Mouse (Mus musculus) A20 (cell line): ENCODE data around the gene Clmp.
A peak's percentile ranks its signal among the peaks of the same experiment; 100 is the strongest.

Experiments
- DNase-seq: peaks from one replicate; pipeline ENCODE4 v3.0.0-alpha.2; 2011; ENCODE audit warnings: low read depth, low spot score

Gene Clmp

DNA sequence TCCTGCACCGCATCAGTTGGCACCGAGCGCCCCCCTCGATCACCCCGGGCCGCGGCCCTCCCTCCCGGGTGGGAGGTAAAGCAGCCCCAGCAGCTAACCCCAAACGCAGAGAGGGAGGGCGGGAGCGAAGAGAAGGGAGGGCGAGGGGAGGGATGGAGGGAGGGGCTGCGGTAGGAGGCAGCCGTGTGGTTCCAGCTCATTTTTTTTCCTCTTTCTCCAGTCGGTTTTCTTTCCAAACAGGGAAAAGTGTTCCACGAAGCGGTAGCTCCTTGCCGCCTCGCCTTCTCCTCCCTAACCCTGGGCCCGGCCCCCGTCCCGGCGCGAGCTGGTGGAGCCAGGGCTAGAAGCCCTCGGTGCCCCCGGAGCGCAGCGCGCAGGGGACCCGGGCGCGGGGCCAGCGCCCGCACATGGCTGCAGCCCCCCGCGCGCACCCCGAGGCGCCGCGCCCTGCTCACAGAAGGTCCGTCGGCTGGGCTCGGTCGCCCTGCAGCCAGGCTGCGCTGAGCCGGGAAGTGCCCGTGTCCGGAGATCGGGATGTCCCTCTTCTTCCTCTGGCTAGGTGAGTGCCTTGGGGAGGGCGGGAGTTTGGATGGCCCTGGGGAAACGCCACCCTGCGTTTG, at the start of gene Clmp:
TSS of gene Clmp (plus strand) at position 162 of the 620 bp plus-strand sequence.
- DNase-seq = no peak

DNA sequence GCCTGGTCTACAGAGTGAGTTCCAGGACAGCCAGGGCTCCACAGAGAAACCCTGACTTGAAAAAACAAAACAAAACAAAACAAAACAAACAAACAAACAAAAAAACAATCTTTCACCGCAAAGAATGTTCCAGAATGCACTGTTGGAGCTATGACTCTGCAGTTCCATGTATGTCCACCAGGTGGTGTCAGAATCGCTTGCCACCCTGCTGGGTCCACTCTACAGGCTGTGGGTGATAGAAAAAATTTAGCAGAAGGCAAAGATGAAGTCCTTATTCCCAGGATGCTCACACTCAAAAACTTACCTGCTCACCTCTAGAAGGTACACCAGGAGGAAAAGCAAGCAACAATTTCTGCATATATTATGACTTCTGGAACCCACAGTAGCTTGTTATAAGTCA, 49.7 kb upstream of the Clmp start:
- peak; percentile 64 for DNase-seq

DNA sequence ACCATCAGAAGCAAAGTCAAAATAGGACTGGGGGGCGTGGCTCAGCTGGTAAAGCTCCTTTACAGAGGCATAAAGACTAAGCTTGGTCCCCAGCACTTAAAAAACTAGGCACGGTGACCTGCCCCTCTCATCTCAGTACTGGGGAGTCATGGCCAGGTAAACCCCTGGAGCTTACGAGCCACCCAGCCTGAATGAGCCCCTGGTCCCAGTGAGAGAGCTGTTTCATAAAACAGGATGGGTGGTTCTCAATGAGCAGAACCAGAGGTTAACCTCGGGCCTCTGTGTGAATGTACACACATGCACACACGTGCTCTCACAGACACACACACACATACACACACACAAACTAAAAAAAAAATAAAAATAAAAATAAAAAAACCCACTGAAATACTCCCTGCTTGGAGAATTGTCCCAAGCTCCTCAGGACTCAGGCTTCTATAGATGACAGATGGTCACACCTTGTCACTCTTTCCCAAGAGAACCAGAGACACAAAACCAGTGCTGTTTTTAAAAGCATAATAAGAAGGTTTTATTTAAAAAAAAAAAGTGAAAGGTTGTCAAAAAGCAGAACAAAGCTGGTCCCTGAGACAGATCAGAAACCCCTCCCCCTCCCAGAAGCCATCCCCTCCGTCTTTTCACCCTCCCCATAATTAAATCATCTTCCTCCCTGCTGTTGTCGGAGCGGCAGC, 47.9 kb upstream of the Clmp start:
- no peak for DNase-seq

DNA sequence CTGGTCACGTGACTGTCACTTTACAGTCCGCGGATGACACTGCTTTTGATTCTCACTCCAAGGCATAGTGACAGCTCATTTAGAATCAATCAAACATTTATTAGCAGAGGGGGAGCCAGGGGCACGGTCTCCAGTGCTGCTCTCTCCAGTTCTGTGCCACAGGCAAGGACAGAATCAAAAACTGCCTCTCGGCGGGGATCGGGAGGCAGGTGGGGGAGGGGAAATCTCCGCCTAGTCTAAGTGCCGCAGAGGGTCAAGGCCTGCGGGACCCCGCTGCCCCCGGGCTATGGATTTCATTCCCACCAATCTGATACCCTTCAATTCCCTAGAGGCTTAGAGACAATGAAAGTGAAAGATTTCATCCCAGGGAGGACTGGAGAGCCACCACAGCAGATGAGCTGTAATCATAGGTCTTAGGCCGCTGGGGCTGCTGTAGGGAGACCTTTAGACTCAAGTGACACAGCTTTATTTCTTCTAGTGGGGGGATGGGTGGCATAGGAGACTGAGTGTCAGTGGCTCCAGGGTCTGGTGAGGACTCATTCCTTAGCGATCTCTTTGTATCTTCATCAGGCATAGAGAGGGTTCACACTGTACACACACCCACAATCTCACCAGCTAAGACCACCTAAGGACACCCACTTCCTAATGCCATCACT, 47.2 kb upstream of the Clmp start:
- no peak for DNase-seq

DNA sequence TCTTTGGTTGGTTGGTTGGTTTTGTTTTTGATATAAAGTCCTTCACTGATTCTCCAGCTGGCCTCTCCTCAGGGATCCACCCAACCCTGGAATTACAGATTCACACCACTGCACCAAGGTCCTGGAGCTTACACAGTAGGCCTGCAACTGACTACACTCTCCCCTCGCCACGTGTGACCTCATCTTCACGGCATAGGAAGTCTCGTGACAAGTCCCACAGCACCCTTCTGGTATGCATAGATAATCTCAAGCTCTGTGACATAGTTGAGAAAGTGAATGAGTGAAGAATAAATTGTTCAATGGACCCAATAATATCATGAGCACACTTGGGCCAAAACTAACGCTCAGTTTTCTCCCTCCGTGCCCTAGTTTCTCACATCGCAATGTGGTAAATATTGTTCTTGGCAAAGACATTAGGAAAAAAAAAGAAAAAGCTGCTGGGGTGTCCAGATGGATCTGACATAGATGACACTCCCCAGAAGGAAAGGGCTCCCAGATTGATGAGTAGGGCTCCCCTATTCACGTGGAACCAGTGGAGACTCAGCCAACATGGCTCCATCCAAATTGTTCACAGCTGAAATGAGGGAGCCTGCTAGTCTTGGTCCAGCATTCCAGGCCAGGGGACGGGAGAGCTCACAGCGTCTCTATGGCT, 46.1 kb upstream of the Clmp start:
- DNase-seq = no peak

DNA sequence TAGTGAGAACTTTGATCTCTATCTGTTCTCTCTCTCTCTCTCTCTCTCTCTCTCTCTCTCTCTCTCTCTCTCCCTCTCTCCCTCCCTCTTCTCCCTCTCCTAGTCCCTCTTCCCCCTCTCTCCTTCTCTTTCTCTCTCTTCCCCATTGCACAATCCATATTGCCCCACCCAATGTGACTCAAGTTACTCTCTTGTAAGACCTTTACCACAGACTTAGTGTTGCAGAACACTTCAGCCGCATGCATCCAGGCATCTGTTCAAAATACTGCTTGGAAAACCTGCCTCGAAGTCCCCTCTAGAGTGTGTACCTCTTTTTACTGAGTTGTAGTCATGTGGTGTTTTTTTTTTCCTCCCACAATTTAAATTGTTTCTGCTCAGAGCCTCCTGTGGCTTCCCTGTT, 44.4 kb upstream of the Clmp start:
- DNase-seq = no peak

DNA sequence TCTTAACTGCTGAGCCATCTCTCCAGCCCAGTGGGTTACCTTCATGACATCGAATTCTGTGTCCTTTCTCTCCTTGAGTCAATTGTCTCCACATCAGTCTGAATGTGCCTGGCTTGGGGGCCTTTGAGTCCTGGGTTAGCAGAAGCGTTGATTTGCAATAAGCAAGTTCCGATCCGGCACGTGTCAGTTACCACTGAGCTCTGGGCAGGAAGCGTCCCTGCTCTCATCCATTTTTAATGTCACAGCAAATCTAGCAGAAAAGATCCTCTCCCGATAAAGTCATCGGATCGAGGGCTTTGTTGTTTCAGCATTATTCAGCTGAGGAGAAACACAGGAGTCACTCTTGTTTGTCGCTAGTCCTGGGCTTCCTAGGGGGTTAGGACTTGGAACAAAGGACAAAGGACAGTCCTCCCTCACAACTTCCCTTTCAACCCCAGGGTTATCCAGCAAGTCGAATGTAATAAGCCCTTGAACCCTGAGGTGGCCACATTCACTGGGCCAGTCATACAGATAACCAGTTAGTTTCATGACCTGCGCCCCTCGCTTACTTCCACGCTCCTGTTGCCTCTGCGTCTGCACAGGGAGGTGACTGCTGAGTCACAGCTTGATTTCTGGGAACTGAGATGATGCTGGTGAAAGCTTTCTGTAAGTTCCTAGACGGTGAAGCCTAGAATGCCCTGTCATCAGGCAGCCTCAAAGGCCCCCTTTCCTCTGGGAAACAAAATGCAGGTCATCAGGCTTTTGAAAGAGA, 43.1 kb upstream of the Clmp start:
- DNase-seq = no peak

DNA sequence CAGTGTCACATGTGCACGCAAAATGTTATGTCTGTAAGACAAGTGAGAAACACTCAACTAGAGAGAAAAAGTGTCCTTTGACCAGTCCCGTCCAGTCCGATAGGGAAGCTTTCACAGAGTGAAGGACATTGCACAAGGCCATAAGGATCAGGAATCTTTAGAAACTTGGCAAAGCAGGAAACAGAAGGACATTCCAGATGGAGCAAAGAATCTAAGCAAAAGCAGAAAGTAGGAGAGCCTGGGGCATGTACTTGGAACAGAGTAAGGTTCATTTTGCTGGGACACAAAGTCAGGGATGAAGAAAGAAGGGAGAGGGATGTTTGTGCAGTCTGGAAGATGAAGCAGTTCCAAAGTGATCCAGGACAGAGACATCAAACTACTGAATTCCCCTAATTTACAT, 36.3 kb upstream of the Clmp start:
- DNase-seq = no peak

DNA sequence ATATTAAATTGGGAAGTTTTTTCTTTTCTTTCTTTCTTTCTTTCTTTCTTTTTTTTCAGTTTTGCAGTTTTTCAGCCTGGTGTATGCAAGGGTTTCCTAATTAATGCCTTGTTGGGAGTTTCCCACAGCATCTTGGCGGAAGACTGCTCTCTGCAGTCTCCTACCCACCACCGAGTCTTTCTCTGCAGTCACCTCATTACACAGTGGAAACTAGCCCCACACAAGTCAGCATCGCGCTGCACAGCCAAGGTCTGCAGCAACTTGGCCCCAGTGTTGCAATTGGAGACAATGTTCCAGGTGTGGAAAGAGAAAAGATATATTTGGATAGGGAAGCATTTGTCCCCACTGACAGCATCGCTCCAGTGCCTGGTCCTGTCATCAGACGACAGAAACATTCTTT, 35.8 kb upstream of the Clmp start:
- no peak for DNase-seq

DNA sequence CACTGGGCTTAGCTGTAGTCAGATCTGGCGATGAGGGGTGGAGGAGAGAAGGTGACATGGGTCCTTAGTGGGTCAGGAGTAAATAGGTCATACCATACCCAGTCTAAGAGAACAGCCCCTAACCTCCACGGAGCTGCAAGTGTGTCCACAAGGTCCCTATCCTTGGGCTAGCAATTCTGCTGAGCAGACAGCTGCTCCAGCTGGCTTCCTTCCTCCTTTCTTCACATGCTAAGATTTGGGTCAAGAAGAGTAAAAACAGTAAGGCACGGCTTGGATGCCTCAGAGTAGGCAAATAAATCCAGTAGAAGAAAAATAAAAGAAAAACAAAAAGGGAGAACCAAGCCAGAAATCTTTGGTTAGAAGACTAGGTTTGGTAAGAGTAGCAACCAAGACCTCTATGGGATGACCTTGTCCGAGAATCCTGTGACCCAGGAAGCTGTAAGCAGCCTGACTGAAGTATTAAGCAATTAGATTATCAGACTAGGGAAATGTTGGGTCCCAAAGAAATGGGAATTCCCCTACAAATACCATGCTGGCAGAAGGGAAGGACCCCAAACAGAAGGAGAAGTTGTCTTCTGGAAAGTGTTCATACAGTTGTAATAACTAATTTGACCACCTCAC, 34.4 kb upstream of the Clmp start:
- DNase-seq = no peak

DNA sequence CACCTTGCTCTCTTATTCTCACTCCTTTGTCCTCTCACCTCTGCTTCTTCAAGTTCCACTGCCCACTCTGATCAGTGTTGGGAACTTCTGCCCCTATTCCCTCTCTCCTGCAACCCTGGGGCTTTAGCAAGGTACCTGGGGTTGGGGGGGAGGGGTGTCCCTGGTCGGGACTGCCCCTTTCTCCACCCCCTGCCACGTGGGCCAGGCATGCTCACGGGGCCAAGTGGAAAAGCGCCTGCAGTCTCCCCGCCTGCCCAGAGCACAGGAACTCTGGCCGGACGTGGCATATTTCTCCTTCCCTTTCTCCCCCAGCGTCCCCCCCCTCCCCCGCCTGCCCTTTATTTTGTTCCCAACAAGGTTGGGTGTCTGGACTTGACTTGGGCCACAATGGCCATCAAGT, 33.0 kb upstream of the Clmp start:
- DNase-seq = no peak

DNA sequence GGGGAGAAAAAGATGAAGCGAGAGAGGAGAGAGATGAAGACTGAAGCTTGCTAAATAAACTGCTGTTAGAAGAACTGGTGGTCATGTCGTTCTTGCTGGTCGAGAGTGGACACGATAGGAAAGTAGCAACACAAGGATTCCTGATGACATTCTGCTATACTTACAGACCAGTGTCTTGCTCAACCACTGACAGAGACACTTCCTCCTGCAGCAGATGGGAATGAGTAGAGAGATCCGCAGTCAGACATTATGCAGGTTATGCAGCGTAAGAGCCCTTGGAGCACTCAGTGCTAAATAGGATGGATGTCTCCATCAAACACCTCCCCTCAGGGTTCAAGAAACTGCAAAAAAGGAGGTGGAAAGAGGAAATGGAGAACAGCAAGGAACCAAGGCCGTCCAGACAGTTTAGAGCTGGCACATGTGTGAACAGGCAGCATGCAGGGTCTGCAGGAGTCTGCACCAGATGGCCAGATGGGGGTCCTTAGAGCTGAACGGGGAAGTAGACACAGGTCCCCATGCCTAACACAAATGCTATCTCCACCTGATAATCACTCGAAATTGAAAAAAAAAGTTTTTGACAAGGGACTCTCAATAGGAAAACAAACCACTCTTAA, 19.5 kb upstream of the Clmp start:
- DNase-seq = peak; percentile 84

DNA sequence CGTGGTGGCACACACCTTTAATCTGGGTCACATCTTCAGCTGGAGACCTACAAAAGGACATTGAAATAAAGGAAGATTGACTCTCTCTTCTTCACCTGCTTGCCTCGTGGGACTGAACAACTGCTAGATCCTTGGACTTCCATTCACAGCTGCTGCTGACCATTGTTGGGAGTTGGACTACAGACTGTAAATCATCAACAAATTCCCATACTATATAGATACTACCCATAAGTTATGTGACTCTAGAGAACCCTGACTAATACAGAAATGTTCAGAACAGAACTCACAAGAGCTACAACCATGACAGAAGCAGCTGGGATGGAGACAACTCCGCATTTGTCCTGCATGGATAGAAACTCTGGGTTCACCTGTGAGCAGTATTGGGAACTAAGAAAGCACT, 15.4 kb upstream of the Clmp start, which contains the start of gene Gm21915:
TSS of gene Gm21915 (plus strand) at position 301 of the 400 bp plus-strand sequence.
- DNase-seq = no peak

DNA sequence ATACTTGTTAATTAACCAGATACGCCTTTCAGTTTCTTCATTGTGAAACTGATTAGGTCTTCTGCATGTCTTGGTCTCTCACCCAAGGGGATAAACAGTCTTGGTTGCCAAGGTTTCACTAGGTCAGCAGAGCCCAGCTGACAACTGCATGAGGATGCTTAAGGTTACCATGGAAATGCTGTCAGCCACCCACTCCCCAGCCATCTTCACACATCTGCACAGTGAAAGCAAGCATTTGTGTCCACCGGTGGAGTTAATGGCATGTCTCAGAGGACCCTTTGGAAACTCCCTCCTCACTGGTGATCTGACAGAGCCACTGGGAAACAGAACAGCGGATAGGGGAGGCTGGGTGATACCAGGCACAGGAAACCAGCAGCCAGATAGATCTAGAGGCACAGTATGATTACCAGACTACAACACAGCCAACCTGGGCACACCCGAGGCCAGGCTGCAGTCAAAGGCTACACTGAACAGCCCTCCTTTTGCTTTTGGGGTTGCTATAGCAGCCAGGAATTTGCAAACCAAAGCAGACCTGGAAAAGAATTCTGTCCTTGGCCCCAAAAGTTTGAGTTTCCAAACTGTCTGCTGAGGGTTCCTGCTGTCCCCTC, 14.3 kb upstream of the Clmp start:
- peak; percentile 17 for DNase-seq

DNA sequence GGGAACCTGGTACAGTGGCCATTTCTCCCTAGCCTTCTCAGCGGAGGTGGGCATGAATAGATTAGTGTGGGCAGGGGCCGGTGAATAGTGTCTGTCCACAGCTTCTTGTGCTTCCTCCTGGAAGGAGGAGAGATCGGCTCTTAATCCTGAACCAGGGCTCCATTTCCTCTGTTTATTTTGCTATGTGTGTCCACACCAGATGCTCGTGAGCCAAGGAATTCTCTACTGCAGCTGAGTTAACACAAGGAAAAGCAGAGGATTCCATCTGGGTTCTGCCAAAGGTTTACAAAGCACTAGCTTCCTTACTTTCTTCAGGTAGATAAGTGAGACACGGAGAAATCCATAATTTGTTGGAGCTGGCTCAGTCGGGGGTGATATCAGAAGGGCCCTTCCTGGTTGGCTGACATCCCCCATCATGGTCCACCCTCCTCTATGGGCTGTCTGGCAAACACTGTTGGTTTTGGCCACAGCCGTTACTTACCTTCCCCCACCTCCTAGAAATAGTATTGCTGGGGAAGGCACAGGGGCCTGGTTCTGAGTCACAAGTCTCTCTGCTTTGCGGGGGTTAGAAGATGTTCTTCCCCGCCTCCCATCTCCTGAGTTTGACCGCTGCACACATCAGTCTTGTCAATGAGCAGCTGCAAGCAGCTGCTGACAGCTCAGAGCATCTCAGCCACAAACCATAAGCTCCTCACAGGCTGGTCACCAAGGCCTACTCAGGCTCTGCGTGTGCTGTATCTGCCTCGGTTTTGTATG, 10.4 kb upstream of the Clmp start:
- DNase-seq = no peak

DNA sequence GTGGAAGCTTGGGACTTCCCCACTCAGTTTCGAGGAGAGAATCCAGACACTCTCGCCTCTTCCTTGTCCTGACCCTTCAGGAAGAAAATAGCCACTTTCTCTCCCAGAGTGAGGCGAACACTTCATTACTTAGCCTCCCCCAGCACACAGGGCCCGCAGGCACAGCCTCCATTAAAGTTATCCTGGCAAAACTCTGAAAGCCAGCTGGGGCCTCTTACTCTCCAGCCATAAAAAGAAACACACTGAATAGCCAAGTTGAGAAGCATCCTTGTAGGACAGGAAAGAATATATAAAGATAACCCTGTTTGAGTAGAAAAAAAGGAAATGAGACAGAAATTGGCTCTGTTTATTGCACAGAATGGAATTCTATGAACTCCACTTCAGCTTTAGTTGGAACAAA, 7.1 kb upstream of the Clmp start:
- DNase-seq = no peak

DNA sequence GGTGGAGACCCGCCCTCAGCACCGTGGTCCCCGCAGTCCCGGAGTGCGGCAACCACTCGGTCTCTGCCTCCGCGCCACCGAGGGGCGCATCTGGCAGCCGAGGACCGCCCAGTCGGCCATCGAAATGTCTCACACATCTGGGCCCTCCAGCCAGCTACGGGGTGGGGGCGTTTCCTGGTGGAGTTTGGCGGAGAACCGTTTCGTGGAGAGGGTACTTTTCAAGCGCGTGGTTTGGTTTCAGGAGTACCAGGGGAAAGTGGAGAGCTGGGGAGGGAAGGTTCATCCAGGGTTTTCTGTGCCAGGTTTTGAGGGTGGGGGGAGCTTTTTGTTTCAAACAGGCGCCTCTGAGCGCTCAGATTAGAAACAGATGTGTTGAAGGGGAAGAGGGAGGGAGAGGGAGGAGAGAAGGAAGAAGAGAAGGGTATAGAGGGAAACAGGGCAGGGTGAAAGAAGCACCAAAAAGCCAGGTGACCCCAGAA, 698 bp downstream of the Clmp start:
- no peak for DNase-seq

DNA sequence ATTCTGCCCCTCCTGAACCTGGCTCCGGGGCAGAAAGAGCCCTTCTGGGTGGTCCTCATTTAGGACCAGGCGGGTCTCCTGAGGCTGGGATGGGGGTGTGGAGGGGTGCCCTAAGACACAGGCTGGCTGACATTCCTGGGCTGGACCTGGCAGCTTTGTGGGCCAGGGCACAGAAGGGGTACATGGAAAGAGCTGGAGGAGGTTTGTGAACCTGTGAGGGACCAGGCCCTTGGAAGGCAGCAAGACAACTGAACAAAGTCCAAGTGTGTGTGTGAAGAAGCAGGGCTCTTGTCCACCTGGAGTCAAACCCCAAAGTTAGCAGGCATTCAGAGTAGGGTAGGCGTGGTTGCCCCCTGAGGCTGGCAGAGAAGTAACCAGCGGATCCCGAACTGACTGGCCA, 1.3 kb downstream of the Clmp start:
- no peak for DNase-seq

DNA sequence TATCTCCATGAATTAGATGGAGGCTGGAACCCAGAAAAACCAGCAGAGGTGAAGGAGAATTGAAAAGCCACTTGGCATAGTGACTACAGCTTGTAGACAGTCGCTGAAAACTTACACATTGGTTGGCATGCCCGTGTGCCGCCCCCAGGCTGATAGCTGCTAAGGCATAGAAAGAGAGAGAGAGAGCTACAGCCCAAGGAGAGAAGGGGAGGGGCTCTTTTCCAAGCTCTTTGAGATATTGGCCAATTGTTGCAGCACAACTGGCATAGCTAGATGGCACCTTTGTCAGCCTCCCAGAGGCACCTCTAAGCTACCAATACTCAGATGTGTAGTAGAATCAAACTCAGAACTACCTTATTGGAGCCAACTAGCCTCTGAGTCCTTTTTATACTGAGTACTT, 1.8 kb downstream of the Clmp start:
- DNase-seq = no peak

DNA sequence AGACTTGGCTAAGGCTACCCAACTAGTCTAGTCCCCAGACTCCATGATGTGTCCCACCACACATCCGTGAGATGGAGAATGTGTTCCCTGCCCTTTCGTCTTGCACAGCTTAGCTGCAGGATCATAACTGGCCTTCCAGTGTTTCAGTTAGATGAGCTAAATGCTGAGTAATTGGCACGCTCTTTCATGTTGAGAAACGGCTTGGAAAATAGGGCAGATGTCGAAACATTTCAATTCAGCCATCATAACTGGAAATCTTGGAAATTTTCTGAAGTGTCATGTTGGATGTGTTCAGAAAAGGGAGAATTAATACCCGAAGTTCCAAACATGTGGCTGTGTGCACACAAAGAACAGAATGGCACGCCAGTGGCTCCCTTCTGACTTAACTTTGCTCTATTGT, 4.7 kb downstream of the Clmp start:
- no peak for DNase-seq
